Mouse (Mus musculus) kidney, postnatal 36 days (tissue): ENCODE results near the gene Cdk14.
A peak's percentile ranks its signal among the peaks of the same experiment; 100 is the strongest.

Experiments used
- DNase-seq, 2 experiments: peaks; one replicate each; pipeline ENCODE4 v3.0.0; 2021 to 2022; ENCODE audit warnings: mixed read lengths in 2 of 2

Cdk14 gene

DNA sequence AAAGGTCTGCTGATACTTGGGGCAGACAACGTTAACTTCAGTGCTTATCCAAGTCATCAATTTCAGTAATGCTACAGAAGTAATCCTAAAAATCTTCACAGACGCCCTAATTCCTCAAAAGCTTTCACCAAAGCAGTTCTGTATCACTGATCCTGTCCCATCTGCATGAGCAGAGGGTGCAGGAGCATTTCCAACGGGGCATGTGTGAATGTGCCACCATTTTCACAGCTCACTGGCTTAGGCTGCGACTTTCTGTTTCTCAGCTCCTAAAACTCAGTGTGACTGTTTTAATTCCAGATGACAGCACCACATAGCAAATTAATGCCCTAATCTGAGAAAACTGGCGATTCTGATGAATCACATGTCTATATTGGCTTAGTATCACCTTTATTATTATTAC, 375.8 kb downstream of the Cdk14 start:
- no peak for DNase-seq

GRCm38 (mm10) chr5:5042735-5043134, 377.4 kb downstream of the Cdk14 start:
- DNase-seq: no peak

DNA sequence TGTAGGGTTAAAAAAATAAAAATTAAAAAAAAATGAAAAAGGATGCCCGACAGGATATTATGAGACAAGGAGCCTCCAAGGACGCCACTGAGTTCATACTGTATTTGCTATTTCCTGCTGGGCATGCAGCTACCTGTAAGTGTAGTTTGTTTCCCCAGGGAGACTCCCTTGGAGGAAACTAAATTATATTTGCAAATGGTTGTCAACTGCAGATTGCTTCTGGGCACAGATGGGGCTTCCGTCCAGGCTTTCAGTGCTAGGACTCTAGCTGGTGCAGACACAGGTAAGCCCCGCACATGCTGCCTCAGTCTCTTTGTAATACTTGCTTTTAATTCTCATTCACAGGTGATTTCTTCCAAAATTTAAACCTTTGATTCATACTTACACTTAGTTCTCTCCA, 378.6 kb downstream of the Cdk14 start:
- no peak for DNase-seq

DNA sequence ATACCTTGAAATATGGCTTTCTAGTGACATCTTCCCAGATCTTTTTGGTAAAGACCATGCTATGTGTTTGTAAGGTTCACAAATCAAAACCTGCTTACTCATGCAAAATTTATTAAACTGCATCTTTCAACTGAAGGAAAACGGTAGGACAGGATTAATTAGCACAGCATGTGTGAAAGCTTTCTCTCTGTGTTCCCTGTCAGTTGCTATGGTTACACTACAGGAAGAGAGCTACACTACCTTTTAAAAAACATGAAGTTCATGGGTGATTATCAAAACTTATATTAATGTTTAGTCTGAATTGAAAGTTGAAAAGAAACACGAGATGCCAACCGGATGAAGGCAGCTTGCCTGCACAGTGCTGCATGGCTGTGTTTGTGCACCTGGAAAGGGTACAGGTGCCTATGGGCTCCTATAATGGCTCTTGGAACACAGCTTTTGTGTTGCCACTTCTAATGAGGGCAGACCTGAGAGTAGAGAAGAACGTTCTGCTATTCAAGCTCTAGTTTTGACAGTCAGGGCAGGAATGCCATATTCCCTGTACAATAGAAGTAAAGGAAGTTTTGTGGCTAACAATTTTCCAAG, 380.3 kb downstream of the Cdk14 start:
- no peak for DNase-seq

DNA sequence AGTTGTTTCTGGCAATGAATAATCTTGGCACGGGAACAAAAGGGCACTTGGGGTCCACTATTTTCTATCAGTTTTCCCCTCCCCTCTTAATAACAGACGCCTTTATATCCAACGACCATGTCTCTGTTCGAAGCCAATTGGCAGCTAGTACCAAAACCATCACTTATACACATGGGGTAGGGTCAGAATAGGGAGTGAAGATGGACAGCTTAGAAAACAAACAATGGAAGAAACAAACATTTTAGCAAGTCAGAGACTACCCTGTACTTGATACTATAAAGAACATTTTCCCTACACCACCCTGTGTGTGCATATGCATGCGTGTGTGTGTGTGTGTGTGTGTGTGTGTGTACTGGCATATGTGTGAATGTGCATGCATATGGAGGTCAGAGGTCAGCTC, 386.7 kb downstream of the Cdk14 start:
- no peak for DNase-seq

GRCm38 (mm10) chr5:5032847-5033246, 387.3 kb downstream of the Cdk14 start:
- DNase-seq: no peak

DNA sequence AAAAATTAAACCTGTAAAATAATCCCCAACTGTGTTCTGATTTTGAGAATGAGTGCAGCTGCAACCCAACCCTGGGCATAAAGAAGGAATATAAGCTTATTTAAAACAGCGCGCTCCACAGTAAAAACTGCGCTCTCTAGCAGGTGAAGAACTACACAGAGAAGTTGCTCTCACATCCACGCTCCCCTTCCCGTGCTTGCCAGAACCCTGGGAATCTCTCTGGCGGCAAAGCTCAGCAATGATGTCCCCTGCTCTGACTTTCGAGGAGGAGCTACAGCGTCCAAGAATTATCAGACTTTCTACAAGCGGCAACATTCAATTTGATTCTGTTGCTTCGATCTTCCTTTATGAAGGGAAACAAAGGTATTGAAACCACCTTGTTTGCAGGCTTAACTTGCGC, 387.7 kb downstream of the Cdk14 start:
- DNase-seq: no peak

DNA sequence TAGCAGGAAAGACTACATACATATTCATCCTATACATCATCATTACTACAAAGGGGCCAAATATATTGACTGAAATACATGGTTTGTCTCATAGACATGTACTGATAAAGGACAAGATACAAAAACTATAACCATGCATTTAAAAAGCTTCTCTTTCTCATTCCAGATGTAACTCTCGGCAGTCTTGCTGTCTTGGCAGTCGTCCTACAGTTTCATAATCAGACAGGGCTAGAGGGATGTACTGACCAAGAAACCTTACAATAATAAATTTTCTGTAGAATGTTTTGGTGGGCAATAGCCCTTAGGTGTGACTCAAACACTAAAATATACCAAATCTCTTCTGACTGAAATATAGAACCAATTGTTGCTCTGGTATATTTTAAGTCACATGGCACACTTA, 389.7 kb downstream of the Cdk14 start:
- DNase-seq: no peak

- DNase-seq: no peak
Observed at GRCm38 (mm10) chr5:5018959-5019358, 401.2 kb downstream of the Cdk14 start.

GRCm38 (mm10) chr5:5018242-5018641, 401.9 kb downstream of the Cdk14 start:
- DNase-seq: no peak

GRCm38 (mm10) chr5:5013783-5014182, 406.3 kb downstream of the Cdk14 start:
- no peak for DNase-seq

DNA sequence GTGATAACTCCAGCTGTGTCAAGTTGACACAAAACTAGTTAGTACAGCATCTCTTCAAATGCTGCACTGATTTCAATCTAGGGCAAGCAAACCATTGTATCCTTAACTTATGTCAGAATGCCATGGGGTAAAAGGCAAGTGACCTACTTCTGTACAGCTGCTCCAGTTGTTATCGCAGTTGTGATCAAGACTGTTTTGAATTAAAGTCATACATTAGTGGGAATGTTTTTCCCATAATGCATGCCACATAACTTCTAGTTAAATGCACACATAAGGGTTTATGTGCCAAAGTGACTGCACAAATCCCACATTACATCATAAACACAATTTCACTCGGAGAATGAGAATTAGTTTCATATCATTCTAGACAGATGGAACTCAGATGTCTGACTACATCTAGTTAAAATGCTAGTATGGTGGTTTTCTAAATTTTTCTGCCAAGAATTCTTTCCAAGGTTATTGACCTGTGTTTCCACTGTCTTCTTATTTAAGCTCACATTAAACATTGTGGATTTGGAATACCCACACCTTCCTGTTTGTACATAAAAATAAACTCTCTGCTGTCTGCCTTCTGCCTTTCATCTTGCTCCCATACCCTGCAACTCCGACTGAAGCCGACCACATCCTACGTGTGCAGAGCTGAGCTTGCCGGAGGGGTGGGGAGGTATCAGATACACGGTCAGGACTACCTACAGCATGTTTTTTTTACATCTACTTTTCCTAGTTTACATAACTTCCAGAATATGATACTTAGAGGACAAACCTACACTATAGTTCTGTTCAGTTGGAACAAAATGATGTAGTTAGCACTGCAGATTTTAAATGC, 407.4 kb downstream of the Cdk14 start:
- DNase-seq: no peak

- DNase-seq: no peak
Observed at GRCm38 (mm10) chr5:5008153-5008745, 411.9 kb downstream of the Cdk14 start.

DNA sequence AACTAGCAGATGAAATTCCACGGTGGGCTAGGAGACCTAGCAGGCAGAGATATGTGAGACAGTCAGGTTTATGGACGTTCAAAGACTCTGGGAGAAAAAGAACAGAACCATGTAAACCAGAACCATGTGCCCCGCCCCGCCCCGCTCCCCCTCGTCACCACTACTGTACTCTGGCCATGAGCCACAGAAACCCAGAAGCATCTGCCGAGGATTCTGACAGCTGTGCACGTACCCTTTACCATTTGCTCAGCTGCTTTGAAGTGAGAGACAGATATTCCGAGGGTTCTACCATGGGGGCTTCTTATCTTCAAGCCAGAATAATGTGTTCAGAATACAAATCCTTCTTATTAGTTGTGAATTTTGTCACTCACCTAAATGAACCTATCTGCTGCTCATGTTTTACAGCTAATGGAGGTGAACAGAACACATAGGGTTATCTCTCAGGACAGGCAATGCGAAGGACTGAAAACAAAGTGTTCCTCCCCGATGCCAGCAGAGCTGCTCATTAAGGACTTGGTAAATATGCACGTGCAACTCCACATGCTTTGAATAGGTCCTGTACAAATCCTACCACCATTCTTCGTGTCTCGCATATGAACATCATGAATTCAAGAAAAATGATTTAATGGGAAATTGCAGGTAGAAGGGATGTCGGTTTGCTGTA, 412.5 kb downstream of the Cdk14 start:
- no peak for DNase-seq

DNA sequence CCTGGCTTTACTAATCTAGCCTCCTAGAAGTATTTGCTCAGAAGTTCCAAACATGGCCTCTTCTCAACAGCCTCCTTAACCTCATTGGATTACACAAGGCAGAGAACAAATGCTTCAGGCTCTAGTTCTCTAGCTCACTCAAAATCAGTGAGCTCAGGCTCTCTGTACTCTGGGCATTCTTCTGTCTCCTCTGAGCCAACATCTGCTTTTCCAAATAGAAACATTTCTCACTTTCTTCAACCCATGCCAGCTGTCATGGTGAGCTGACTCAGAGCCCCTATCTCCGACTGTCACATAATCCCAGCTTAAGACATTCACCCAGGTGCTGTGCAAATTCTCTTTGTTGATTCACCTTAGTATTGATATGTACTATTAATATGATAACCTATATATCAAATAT, 414.5 kb downstream of the Cdk14 start:
- DNase-seq: no peak

DNA sequence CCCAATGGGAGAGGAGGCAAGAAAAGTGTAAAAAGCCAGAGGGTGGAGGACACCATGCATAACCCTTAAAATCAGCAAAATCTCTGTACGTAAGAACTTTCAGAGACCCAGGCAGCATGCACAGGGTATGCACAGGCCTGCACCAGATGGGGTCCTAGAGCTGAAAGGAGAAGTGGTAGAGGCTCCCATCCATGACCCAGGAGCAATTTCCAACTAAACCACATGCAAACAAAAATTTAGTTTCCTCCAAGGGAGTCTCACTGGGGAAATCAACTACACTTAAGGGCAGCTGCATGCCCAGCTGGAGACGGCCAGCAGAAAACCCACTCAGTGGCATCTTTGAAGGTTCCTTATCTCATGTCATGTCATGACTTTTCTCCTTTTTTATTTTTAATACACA, 415.4 kb downstream of the Cdk14 start:
- DNase-seq: no peak

DNA sequence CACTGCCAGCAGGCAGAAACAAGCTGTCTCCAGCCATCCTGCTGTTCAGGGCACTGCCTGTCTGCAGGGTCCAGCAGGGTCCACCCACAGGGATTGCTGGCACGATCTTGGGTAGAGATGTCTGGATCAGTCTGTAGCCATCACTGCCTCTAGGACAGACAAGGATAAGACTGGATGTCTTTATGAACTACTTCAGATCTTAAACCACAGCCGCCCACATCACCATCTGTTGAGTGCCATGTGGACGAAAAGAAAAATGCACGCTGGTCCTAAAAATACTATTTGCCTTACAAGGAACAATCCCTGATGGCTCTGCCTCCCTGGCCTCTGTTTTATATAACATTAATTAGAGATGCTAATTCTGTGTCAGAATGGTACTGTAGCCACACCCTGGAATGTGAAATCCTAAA, 426.9 kb downstream of the Cdk14 start:
- no peak for DNase-seq

GRCm38 (mm10) chr5:4991023-4991422, 429.1 kb downstream of the Cdk14 start:
- no peak for DNase-seq

- DNase-seq: no peak
Observed at GRCm38 (mm10) chr5:4990237-4990636, 429.9 kb downstream of the Cdk14 start.

- no peak for DNase-seq
Observed at GRCm38 (mm10) chr5:4986181-4986580, 433.9 kb downstream of the Cdk14 start.

GRCm38 (mm10) chr5:4979551-4979950, 440.6 kb downstream of the Cdk14 start:
- DNase-seq: no peak

DNA sequence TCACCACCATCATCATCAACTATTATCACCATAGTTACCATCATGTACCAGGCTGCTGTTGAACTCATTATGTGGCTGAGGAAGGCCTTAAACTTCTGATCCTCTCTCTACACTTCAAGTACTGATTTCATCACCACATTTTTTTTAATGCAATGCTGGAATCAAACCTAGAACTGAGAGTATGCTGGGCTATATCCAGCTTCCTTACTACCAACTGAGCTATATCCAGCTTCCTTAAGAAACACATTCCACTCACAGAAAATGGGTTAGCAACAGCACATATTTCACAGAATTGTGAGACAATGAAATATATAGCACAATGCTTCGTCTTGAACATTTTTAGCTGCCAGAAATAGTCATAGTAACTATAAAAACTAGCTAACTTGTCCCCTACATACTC, 446.7 kb downstream of the Cdk14 start:
- no peak for DNase-seq

DNA sequence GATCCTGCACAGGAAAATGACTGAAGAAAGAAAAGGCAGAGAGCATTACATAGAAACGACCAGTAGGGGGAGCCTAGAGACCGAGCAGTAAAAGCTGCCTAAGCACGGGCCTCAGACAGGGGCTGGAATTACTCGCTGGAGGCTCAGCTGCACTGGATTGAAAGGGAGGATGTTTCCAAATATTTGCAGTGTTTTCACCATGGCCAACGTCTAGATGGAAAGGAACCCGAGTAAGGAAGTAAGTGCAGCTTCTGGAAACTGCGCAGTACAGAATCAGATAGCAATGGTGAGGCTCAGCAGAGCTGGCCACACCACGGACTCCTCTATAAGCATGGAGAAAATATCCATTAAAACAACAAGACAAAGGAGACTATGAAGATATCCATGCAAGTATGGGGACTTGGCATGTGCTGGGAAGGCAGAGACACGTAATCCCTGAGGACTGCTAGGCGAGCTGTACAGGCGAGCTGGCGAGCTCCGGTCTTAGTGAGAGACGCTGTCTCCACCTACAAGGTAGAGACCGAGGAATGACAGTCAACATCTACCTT, 458.0 kb downstream of the Cdk14 start:
- DNase-seq: peak; percentile 62 to 69
